Mouse (Mus musculus) mature B cell (primary cell): Measurements from ENCODE around the gene Lrrc19.
"Not testable (repeated sequence)": the region's sequence is repeated elsewhere in the genome, so short reads cannot be mapped to it uniquely, and the experiment has no call there.

ENCODE experiments used
- in situ Hi-C: fragments of 300-500 bp; cut with MboI; formaldehyde crosslinking; loops from 2 replicates; pipeline ENCODE4 v1.14.3; 2019

Gene Lrrc19

DNA sequence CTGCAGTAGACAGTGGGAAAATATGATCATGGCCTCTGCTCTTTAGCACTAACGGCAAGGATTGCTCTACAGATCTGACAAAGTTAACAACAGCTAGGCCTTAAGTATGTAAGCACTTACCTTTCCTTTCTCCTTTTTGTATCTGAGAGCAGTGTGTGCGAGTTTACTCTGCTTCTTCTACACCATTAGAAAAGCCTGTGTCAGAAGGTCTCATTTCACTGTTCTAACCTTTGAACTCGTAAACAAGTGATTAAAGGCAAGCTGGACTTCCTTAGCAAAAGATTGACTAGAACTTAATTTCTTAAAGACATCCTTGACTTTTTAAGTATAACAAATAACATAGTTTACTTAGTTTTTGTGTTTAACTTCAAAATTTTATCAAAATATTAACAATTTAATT lies at the start of gene Lrrc19:
Lrrc19 (minus strand) TSS at position 225 of the 400 bp plus-strand sequence.
- in situ Hi-C loops, result no loop called here

DNA sequence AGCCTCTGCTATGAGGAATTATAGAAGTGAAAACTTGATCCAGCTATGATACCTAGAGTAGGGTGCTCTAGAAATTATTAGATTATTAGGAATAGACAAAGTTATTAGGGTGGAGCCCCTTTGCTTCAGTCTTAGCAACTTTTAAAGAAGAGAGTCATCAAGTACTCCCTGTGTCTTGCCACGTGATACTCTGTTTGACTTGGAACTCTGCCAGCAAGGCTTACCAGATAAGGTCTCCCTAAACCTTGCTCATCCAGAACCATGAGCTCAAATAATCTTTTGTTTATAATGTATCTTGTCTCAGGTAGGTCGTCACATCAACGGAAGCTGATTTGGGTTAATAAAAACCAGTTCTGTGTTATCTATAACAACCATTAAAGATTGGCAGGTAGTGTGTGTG lies 46.4 kb upstream of the Lrrc19 start:
- in situ Hi-C loops, result no loop called here

- in situ Hi-C loops, result no loop called here
Measured at GRCm38 (mm10) chr4:94692175-94692574, 42.2 kb upstream of the Lrrc19 start.

- in situ Hi-C loops, result no loop called here
Measured at GRCm38 (mm10) chr4:94691078-94691477, 41.1 kb upstream of the Lrrc19 start.

- in situ Hi-C loops, result not testable (repeated sequence)
Measured at GRCm38 (mm10) chr4:94689804-94690203, 39.9 kb upstream of the Lrrc19 start.

DNA sequence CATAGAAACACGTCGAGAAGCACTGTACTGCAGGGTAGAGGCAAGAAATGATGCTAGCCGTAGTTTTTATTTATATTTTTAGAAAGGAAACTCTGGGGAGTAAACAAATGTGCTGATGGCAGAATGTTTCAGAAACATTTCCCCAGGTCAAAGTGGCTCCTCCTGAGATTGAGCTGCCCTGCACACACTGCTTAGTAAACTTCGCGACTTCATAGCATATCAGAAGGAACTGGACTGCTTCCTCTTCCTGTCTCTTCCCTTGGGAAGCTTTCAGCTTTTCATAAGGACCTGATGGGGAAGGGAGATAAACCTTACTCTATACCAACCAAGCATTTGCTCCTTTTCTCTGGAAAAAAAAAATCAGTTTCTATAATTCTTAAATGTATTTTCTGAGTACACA lies 33.4 kb upstream of the Lrrc19 start:
- in situ Hi-C loops, result no loop called here

- in situ Hi-C loops, result no loop called here
Measured at GRCm38 (mm10) chr4:94682029-94682428, 32.1 kb upstream of the Lrrc19 start.

DNA sequence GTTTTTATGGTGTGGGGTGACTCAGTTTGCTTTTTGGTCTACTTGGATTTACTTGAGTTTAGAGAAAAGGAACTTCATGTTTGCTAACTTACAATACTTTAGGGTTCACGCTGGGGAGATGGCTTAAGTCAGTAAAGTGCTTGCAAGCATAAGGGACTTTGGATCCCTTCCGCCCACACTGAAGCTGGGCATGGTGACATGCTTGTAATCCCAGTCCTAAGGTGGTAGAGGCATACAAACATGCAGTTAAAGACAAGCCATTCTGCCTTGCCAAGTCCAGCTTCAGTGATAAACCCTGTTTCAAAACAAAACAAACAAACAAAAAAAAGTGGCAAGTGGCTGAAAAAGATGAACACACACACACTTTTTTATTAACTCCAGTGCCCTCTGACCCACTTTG lies 31.2 kb upstream of the Lrrc19 start:
- in situ Hi-C loops, result no loop called here

- in situ Hi-C loops, result no loop called here
Measured at GRCm38 (mm10) chr4:94680662-94681061, 30.7 kb upstream of the Lrrc19 start.

DNA sequence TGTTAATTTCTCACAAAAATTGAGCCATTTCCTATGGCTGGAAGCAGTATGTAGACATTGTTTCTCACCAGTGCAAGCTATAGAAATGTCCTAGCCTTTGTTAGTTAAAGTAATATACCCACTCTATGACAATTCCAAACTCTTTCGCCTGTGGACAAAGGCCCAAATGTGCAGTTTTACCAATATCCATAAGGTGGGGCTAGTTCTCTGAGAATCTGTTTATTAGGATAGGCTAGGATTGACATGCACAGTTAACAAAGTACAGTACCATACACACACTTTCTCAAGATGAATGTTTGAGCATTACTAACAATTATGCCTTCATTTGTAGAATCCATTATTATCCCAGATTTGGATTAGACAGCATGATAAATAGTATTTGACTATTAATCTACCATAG lies 19.8 kb upstream of the Lrrc19 start:
- in situ Hi-C loops, result no loop called here

DNA sequence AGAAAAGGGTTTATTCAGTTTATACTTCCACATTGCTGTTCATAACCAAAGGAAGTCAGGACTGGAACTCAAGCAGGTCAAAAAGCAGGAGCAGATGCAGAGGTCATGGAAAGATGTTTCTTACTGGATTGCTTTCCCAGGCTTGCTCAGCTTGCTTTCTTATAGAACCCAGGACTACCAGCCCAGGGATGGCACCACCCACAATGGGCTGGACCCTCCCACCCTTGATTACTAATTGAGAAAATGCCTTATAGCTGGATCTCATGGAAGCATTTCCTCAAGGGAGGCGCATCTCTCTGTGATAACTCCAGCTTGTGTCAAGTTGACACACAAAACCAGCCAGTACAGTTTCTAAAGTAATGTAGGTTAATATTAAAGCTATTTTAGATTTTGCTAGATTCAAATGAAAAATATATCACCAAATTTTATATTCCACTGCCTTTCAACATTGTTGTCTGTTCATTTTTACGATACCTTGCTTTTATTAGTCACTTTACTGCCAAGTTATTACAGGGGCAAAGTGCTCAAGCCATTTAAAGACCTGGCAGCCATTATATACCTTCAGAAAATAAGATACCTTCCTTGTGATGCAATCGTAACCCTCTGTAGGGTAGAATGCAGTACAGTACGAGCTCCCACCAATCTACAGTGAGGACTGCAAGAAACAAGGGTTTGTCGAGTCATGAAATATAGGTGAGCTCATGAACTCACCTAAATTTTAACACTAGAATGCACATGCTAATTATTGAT lies 657 bp upstream of the Lrrc19 start:
- in situ Hi-C loops, result not testable (repeated sequence)

DNA sequence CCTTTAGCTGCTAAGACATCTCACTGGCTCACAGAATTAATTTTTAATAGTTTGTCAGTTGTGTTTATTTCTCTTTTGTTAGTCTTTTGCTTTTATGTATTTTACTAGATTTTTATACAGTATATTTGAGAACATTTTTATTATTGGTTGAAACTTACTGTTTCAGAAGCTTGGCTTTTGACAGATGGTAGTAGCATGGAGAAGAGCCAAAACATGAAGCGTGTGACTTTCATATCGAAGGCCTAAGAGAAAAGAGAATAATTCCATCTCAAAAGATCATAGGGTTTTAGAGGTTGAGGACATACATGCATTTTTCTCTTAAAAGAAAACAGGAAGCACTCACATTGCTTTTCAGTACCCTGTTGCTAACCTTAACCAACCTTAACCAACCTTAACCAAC lies 6.8 kb downstream of the Lrrc19 start:
- in situ Hi-C loops, result no loop called here

GRCm38 (mm10) chr4:94620077-94620476 lies 29.9 kb downstream of the Lrrc19 start:
- in situ Hi-C loops, result loop anchor here (25.0 kb wide), 1 partner anchor 367 kb away; the partner anchor contains the start of gene Mysm1

DNA sequence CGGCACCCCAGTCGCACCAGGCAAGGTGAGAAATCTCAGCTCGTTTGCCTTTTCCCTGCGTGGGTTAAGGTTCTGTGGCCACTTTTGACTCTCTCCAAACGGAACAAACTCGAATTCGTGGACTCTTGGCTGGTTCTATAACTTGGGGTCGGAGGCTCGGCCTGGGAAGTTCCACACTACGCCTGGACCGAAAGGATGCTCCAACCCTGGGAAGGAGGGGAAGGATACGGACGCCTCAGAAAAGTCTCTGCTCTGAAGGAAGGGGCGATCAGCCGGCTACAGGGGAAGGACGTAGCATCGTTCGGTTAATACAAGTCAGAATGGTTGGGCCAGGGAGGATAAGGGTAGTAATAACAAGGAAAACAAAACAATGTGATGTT lies 35.3 kb downstream of the Lrrc19 start:
- in situ Hi-C loops, result loop anchor here (5.0 to 25.0 kb wide), 2 partner anchors 57 to 373 kb away; partner anchors contain the start of genes Caap1, Gm10306 and Mysm1

DNA sequence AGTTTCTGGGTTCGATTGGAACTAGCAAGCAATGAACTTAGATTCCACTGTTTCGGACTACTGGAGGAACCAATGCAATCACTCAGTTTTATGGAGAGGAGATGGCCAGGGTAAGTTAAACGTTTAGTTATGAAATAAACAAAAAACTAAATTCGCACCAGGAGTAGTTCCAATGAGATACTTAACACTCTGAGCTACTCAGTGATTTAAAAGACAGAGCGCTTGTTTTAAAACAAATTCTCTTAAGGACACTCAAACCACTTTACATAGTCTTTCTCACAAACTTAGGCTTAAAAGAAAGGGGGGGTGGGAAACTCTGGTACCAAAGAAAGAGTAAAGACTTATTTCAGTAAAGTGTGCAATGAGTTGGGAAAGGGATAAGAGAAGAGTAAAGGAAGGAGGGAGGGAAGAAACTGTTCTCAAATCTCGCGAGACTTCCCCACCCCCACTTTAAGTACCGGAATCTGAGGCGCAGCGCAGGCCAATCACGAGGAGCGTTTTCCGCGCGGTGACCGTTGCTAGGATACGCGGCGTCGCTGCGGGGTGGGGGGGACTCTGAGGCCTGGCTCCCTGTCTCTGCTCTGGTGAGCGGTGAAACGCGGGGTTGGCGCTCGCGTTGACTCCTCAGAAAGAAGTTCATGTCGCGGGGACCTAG lies 35.8 kb downstream of the Lrrc19 start, which contains the start of gene Ift74:
Ift74 (plus strand) TSS at position 520 of the 655 bp plus-strand sequence.
- in situ Hi-C loops, result loop anchor here (5.0 to 25.0 kb wide), 2 partner anchors 57 to 373 kb away; partner anchors contain the start of genes Caap1, Gm10306 and Mysm1

DNA sequence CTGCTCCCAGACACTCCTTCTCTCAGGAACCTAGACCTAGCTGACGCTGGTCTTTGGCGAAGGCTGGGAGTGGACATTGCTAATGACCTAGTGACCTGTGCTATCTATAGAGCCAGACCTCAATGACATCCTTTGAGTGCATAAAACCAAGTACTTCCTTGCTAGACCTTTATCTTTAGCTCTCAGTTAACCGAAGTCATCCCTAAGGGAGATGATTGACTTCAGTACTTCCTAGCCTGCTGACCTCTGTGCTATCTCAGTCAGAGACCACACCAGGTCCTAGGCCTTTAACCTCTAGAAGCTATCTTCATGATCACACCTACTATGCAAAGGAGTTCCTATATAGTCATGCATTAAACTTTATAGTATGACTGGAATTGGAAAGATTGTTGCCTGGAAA lies 39.6 kb downstream of the Lrrc19 start:
- in situ Hi-C loops, result loop anchor here (5.0 to 25.0 kb wide), 2 partner anchors 53 to 377 kb away; partner anchors contain the start of genes Caap1, Gm10306 and Mysm1

DNA sequence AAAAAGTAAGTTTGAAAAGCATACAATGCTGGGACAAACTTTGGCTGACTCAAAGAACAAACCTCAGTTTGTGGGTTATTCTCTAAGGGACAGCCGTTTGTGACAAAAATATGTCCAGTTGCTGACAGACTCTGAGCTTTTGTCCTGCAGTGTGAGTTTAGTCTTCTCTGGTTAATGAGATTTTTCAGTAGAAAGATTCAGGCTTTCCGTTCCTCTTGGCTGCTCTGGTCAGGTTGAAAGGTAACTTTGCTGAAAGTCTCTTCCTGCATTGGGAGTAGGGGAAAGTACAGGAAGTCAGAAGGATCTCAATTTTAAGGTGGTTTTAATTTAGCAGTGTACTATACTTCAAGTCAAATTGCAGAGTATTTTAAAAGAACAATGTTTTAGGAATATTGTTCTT lies 44.4 kb downstream of the Lrrc19 start:
- in situ Hi-C loops, result loop anchor here (25.0 kb wide), 1 partner anchor 382 kb away; the partner anchor contains the start of gene Mysm1

- in situ Hi-C loops, result loop anchor here (25.0 kb wide), 1 partner anchor 383 kb away; the partner anchor contains the start of gene Mysm1
Measured at GRCm38 (mm10) chr4:94604452-94605019, 45.4 kb downstream of the Lrrc19 start.

DNA sequence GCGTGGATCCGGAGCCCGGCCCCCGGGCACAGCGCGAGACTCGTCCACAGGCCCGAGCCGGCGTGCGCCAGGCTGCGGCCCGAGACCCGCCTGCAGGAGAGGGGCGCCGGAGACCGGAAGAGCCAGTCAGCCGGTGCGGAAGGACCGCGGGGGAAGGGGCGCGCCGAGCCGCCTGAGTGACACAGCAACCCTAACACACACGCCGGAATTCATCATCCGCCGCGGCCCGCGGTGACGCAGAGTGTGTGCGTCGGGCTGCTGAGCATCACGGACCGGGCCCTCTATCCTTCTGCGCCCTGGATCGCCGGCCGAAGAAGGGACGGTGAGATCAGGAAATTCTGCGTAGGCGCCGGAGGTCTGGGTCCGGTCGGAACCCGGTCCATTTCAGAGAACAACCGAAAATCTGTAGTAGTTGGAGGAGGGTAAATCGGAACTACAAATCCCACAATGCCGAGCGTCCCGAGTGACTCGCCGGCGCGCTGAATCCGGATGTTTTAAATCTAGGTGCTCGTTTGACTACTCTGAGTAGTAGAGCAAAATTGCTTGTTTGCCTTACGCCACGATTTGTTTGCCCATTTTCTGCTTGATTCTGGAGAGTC lies 46.8 kb downstream of the Lrrc19 start, which contains the start of gene Plaa:
Plaa (minus strand) TSS at position 214 of the 599 bp plus-strand sequence.
- in situ Hi-C loops, result loop anchor here (25.0 kb wide), 1 partner anchor 384 kb away; the partner anchor contains the start of gene Mysm1

- in situ Hi-C loops, result loop anchor here (25.0 kb wide), 1 partner anchor 385 kb away; the partner anchor contains the start of gene Mysm1
Measured at GRCm38 (mm10) chr4:94602496-94603030, 47.4 kb downstream of the Lrrc19 start.

GRCm38 (mm10) chr4:94601395-94601794 lies 48.5 kb downstream of the Lrrc19 start:
- in situ Hi-C loops, result loop anchor here (25.0 kb wide), 1 partner anchor 386 kb away; the partner anchor contains the start of gene Mysm1
